Mouse (Mus musculus) 416B (cell line): ENCODE data around the gene Kctd12.

Experiments
- DNase-seq: peaks from one replicate; pipeline ENCODE4 v3.0.0; 2011; ENCODE audit warnings: low read depth

Gene Kctd12

DNA sequence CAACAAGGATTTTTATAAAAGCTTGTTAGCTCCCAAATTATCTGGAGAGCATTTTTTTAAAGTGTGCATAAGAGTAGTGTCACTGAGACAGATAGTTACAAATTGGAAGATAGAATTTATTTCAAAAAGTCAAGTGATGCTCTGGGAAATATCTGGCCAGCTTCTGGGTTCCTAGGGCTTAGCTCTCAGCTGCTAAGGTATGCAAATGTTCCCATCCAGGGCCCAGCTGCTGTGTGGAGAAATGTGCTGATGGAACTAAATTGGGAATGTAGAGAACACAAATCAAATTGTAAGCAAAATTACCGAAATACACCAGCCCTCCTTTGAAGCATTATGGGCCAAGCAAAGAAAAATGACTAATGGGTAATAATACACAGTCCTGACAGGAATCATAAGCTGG is 16.6 kb downstream of the Kctd12 start:
- DNase-seq, result no peak

DNA sequence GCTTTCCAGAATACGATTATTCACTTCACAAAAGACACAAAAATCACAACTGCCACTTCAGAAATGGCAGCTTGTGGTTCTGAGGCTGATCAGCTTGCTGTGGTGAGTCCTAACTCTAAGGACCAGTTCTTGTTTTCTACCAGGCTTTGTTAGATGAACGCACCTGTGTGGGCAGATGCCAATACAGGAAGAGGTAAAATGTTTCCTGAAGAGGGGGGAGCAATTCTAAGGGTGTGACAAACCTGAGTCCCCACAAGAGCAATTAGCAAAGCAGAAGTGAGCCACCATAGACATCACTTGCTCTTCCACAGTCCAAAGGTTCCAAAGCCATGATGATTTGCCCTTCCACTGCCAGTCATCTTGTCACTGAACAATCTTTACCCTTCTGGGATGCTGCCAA is 20.4 kb downstream of the Kctd12 start:
- DNase-seq, result no peak

DNA sequence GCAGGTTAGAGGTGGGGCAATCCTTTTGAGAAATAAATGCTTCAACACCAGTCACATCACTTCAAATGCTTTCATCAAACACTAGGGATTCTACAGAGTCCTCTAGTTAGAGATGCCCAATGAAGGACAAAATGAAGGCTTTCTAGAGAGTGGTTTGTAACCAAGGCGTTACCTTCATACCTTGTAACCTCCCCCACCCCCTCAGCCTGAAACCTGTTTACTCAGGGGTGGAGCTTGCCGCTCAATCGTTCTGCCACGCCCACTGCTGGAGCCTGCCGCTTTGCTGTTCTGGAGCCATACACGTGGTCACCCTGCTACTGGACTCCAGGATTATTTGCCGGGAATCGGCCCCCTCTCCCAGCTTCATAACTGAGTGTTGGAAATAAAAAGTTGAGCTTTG is 28.9 kb downstream of the Kctd12 start:
- no peak for DNase-seq

DNA sequence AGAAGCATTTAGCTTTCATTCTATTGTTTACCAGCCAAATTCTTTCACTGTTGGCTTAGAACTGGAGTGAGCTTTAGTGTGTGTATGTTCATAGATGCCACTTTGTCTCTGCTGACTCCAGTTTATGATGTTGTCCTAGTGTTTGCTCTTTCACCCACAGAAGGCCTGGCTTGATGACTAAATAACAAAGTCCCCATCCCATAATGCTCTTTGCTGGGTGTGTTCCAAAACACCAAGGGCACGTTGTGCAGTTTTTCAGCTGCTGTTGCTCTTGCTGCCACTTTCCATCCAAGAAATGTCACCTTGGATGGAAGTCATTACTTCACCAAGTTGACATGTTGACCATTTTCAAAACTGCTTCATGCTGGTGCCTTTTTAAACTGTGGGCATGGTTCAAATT is 30.5 kb downstream of the Kctd12 start:
- no peak for DNase-seq

DNA sequence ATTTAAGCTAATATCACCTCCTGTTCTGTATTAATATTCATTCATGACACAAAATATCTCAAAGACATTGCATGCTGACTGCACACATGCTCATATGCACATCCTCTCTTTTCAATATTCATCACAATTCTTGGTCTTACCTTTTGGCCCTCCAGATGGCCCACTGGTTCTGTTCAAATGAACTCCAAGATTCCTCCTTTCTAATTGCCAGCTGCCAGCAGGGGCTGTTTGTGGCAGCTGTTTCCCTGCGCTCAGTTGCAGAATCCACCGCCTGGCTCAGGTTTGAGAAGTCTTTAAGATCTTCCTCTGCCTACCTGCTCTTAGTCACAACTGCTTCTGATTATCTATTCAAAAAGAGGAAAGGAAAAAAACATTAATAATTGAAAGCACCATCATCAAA is 34.6 kb downstream of the Kctd12 start:
- no peak for DNase-seq

DNA sequence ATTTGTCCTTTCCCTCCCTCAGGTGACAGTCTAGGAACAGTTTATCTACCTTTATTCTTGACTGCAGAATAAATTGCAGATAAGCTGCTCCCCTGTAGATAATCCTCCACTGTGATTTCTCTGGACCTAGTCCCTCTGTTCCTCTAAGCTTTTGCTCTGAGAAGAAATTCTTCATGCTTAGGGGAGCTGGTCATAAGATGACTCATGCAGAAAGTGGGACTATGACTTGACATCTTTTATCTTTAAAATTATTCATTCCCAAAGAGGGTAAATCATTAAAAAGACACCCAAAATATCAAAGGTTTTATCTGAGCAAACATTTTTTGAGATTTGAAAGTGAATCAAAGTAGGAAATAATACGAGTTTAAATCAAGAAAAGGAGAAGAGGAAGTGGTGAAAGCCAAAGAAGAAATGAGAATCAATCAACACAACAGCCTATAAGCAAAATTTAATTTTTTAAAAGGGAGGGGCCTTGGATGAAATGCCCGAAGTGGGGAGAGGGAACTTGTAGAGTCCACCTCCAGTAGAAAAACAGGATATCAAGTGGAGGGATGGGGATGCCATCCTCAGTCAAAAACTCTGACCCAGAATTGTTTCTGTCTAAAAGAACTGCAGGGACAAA is 40.1 kb downstream of the Kctd12 start:
- peak; percentile 9 for DNase-seq

DNA sequence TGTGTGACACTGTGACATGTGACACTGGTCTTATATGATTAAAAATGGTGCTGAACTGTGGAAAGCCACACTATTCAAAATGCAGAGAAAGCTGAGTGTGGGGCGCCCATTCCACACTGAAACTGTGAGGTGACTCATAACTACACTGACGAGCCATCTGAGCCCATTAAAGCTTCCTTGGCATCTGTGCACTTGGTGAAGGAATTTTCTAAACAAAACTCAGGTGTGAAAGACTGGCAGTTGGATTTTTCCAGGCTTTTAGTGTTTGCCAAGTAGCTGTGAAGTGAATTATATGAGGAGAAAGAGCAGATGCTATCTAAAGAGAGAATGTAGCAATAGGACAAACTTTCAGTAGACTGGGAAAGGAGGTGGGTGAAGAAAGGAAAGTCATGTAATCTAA is 47.6 kb downstream of the Kctd12 start:
- no peak for DNase-seq

DNA sequence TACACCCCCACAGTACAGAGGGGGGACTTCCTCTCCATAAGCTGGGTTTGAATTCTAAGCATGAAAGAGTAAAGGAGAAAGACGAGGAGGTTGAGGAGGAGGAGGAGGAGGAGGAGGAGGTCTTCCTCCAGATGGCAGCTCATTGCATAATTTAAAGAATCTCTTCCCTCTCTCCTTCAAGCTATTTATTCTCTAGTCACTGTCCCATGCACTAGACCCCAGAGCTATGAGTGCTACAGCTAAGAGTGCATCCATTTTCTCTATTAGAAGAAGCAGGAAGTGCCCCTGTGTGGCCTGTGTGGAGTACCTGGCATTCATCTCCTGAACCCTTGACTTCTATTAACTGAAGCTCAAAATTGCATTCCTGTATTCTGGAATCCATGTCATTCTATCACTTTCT is 51.5 kb downstream of the Kctd12 start:
- no peak for DNase-seq

DNA sequence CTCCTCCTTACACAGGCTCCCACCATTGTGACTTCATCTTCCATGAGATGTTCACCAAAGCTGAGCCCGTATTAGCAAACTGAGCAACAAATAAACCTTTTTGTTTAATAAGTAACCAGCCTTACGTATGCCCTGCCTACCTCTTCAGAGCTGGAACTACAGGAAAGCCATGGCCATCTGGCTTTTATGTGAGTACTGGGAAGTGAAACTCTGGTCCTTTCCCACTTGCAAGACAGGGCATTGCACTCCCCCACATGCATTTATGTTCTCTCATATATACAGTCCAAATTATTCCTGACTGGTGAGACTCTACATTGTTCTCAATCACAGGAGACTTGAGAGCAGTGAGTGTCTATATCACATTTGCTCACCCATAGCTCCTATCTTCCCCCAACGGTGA is 52.9 kb downstream of the Kctd12 start:
- no peak for DNase-seq

DNA sequence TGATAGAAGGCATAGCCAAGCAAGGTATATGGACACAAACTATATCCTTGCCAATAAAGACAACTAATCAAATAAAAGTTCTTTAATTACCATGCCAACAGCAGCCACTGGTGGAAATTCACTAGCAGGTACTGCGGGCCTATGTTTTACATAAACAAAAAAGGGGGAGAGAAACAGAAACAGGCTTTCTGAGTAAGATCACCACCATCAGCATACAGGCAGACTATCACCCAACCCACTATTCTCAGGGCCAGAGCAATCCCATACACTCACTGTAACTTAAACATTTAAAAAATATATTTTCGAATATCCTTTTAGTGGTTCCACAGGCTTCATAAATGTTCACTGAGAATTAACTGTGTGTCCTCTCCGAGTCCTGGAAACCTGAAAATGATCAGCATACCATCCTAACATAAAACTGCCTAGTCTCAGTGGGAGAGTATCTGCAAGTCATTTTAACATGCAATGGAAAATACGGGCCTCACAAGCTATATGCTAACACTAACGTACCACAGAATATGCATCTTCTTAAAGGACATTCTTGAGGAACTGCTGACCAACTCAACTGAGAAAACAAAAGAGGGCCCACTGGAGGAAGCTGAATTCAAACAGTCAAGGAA is 54.5 kb downstream of the Kctd12 start:
- no peak for DNase-seq
